Mouse (Mus musculus) kidney, adult 9 months (tissue): Measurements from ENCODE around the gene Tcam1.
A peak's percentile ranks its signal among the peaks of the same experiment; 100 is the strongest.

Experiments used
- DNase-seq: peaks from one replicate; pipeline ENCODE4 v3.0.0; 2022

Tcam1 gene

DNA sequence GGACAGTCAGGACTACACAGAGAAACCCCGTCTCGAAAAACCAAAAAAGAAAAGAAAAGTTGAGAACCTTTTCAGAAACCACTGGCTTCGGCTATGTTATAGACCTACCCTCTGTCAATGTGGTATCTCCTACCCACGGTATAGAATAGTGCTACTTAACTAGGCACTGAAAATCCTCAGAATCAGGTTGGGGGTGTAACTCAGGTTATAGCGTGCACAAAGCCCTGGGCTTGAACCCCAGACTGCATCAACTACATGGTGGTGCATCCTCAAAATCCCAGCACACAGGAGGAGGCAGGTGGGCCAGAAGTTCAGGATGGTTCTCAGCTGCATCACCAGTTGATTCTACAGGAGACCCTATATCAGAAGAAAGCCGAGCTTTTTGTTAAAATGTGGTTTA is 2.7 kb upstream of the Tcam1 start:
- no peak for DNase-seq

- DNase-seq, result no peak
Observed at GRCm38 (mm10) chr11:106274374-106274773, 2.1 kb upstream of the Tcam1 start.

DNA sequence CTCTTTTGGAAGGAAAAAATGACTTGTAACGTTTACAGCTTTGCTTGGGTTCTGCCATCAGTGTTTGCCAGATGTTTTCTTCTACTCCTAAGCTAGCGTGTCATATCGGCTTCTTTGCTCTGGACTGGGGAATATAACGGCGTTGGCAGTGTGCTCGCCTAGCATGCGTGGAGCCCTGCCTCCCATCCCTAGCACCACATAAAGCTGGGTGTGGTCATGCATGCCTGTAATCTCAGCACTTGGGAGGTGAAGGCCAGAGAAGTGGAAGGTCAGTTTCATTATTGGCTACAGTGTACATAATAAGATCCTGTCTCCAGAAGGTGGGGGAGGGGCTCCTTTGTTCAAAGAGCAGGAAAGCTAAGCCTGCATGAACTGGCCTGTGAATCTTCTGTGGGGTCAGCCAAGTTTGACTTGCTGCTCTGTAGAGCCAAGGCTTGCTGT is 1.5 kb upstream of the Tcam1 start:
- peak; percentile 75 for DNase-seq

DNA sequence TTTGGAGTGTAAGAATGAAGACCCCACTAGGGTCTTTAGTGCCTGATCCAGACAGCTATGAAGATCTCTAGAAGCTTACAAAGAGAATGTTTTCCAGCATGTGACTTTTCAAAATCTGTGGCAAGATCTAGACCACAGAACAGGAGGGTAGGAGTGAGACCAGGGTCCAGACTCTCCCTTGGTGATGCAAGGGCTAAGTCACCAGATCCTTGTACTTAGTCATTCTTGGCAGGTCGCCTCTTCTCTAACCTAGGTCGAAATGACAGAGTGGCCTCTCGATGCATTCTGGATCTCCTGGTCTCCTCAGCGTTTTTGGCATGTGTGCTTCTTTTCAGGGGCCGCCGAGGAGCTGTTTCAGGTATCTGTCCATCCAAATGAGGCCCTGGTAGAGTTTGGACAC is 6.0 kb downstream of the Tcam1 start:
- DNase-seq, result no peak

GRCm38 (mm10) chr11:106283371-106283770 is 6.9 kb downstream of the Tcam1 start:
- DNase-seq, result no peak

- no peak for DNase-seq
Observed at GRCm38 (mm10) chr11:106284126-106284525, 7.7 kb downstream of the Tcam1 start.

DNA sequence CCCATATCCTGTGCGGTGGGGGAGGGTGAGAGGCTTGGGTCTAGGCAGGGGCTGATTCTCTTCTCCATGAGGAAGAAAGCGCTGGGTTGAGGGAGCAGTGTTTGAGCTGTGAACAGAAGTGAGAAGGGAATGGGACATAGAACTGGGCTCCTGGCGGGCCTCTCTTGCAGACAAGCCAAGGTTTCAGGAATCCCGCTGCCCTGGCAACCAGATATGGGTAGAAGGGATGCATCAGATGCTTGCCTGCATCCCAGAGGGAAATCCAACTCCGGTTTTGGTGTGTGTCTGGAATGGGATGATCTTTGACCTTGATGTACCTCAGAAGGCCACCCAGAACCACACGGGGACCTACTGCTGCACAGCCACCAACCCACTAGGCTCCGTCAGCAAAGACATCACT is 9.7 kb downstream of the Tcam1 start:
- DNase-seq, result no peak

- DNase-seq, result no peak
Observed at GRCm38 (mm10) chr11:106286987-106287386, 10.5 kb downstream of the Tcam1 start.

DNA sequence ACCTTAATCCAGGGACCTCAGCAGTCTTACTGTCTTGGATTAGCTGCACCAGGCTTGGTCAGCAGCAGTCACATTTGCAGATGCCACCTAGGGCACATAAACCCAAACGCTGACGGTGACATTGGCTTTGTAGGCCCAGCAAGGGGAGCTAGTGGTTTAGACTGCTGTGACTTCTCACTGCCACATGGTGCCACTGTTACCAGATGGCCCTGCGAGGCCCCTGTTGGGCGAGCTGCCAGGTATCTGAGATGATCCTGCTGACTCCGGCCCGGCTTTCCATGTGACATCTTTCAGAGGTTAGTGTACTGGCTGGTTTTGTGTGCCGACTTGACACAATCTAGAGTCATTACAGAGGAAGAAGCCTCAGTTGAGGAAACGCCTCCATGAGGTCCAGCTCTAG is 12.9 kb downstream of the Tcam1 start:
- peak; percentile 66 for DNase-seq

DNA sequence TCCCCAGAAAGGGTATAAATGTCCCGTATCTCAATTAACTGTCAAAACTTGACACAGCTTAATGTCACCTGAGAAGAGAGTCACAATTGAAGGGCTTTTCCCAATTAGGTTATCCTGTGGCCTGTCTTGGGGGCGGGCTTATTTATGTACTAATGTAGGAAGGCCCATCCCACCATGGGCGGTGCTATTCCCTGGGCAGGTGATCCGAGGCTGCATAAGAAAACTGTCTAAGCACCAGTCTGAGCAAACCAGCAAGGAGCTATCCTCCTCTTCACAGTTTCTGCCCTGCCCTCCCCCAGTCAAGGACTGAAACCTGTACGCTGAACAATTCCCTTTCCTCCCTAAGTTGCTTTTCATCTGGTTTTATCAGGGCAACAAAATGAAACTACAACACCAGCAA is 13.9 kb downstream of the Tcam1 start:
- DNase-seq, result no peak

DNA sequence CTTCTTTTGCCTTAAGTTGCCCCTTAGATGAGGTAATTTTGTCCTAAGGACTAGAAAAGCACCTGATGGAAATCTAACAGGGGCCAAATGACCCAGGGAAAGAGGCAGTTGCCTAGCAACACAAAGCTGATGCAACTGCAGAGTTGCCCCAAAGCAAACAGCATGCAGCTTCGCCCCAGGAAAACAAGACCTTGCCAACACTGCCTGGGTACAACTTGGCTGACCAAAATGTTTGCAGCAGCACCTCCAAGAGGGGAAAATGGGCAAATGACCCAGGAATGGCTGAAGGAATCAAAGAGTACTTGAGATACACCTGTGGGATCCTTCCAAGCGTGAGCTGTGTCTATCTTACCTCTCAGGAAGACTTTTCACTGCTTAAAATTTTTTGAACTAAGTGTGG is 15.4 kb downstream of the Tcam1 start:
- no peak for DNase-seq

GRCm38 (mm10) chr11:106301765-106302164 is 25.3 kb downstream of the Tcam1 start, which contains the start of gene Gh:
Gene Gh, minus strand, starts transcription at chr11:106301865.
- no peak for DNase-seq

DNA sequence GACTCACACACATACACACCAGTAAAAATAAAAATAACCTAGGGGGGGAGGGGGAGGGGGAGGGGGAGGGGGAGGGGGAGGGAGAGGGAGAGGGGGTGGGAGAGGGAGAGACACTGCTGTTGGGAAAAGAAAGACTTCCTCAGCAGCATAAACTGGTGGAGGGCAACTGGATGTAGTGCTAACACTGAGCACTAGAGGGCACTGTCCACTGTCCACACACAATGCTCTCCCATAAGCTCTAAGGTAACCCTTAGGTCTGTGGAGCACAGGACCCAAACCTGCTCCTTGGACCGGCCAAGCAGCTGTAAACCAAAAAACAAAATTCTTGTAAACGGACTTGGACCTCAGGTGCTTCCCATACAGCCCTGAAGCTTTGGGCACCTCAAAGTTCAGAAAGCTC is 26.2 kb downstream of the Tcam1 start:
- DNase-seq, result peak; percentile 57

GRCm38 (mm10) chr11:106305348-106306064 is 29.0 kb downstream of the Tcam1 start:
- no peak for DNase-seq

DNA sequence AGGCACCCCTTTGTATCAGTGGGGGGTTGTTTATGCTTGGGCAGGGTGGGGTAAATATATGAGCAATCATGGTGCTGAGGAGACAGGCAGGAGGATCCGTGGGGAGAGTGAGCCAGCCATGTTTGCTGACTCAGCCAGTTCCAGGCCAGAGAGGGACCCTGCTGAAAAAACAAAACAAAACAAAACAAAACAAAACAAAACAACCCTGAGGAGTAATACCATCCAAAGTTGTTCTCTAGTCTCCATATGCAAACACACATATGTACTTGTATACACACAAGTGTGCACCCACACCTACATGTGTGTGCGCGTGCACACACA is 29.6 kb downstream of the Tcam1 start:
- no peak for DNase-seq

DNA sequence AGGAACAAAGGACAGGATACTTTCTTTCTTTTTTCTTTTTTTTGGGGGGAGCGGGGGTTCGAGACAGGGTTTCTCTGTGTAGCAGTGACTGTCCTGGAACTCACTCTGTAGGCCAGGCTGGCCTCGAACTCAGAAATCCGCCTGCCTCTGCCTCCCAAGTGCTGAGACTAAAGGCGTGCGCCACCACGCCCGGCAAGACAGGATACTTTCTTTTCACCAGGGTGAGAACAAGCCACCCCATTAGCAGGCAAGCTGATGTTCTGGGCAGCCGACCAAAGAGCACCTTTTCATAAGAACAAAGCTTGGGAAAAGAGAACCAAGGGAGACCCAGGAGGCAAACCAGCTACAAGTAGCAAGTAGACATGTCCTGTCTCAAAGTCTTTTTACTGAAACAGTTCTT is 30.3 kb downstream of the Tcam1 start:
- no peak for DNase-seq

DNA sequence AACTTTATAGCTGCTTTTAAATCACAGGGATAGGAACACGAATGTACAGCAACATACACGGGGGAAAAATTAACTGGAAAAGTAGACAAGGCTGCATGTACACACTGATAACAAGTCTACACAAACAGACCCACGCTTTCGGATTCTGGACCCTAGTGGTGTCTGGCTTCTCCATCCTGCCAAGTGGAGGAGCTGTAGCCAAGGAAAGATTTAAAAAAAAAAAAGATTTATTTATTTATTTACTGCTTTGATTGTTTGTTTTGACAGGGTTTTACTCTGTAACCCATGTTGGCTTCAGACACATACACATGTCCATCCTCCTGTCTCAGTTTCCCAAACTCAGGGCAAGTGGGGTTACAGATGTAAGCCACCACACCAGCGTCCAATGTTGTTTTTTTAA is 31.0 kb downstream of the Tcam1 start:
- no peak for DNase-seq

GRCm38 (mm10) chr11:106308162-106308561 is 31.7 kb downstream of the Tcam1 start:
- no peak for DNase-seq

DNA sequence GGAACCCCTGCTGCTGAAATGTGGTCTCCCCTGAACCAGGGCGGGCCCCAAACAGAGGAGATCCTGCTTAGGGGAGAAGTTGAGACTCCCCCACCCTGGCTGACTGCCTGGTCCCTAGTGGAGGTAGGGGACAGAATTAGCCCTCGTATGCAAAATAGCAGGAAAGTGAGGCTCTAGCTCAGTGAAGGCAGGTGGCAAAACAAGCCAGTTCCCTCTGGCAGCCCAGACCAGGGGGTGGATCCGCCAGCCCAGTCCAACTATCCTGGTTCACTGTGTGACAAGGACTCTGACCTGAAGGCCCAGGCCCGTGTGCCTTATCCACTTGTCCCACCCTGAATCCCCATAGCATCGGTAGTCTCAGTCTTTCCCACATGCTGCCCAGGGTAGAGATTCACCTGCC is 33.7 kb downstream of the Tcam1 start:
- DNase-seq, result no peak

DNA sequence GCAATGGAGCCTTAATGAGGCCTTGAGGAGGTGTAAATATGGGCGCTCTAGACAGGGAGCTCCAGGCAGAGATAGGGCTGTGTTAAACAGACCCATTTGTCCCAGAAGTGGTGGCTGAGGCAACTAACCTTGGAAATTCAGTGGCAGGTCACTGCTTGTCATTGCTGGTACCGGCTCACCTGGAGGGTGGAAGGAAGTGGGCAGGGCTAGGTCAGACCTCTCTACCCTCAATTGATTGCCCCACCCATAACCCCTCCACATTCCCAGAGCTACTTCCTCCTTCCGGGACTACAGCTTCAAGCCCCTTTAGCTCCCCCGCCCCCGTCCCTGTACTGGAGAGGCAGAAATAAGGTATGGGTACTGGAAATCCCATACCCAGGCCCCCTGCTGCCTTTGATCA is 37.1 kb downstream of the Tcam1 start:
- no peak for DNase-seq

DNA sequence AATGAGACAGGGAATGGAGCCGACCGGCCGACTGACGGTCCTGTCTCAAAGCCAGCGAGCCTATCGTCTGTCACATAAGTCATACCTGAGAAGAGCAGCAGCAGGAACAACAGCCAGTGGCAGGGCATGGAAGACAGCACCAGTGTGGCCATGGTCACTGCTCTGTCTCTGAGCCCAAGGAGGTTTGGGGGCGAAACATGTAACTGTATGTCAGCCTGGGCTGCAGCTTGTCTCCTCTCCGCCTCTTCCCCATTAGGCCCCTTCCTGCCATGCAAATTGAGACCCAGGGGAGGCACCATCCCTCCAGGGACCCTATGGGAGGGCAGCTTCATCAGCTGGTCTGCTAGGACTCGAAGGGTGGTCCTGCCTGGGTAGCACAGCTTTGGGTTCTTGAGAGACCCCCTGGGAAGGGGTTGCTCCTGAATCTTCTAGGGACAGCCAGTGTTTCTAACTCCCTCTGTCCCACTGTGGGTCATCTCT is 37.9 kb downstream of the Tcam1 start, which contains the start of gene Cd79b:
Gene Cd79b, minus strand, starts transcription at position 430 of the 480 bp plus-strand sequence.
- no peak for DNase-seq

DNA sequence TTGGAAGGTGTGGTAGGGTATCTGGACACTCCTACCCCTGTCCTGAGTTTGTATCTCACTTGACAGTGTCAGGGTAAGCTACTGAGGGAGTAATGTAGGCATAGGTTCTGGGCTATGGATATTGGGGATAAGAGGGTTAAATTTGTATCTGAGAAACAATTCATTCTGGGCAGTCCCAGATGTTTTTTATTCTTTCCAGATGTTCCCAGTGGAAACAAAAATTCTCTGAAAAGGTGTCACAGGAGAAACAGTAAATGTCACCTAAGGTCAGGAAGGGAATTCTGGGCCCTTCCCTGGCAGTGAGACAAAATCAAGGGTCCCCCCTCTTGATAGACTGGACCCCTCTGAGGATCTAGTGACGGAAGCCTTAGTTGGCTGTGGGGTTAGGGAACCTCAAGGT is 39.9 kb downstream of the Tcam1 start:
- DNase-seq, result no peak

GRCm38 (mm10) chr11:106317801-106318200 is 41.3 kb downstream of the Tcam1 start:
- DNase-seq, result no peak

GRCm38 (mm10) chr11:106318406-106319366 is 42.2 kb downstream of the Tcam1 start:
- no peak for DNase-seq
